Mouse (Mus musculus): ENCODE measurements at regions not wholly inside any gene's neighbourhood (a gene's known extent, or its start where the extent isn't known, plus 50 kb on each side); places are given as distances from the start of the nearest gene placed in this dataset.

DNA sequence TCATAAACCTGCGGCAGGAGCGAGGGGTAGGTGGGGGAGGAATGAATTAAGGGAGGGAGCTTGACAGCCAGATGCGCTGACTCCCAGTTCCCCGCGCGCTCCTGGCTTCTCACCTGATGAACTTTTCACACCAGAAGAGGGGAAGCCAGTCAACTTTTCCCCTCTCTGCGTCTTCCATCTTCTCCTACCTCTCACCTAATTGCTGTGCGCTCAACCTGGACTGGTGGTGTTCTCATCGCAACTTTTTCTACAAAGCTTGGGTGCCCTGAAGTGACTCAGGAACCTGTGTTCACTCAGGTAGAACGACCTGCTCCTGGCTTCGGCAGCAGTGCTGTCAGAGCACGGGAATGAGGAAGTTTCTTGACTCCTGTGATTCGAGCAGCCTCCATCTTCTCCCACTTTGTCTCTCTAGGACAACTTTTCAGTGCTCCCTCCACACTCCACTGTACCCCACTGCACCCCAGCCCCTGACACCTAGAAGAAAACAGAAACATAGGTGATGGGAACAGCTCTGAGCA lies 203.4 kb upstream of the Ntm start:
- no peak for DNase-seq (ENCODE audit: low spot score)
- intact Hi-C loops (cut with DNase I): no loop called here

DNA sequence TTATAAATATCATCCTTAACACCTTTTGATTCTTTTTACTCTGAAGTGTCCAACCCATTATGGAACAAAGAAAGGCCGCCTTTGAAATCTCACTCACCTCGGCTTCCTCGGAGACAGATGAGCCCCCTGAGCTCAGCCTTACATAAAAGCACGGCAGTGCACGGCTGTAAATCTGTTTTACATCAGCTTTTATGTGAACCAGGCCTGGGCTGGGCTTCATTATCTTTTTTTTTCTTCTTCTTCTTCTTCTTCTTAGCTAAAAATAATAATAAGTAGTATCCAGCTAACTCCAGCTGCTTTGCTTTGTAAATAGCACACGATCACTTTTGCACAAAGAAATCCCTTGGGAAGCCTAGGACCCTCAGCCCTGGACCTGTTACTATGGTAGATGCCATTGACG lies 204.3 kb upstream of the Ntm start:
- no peak for DNase-seq (ENCODE audit: low spot score)
- intact Hi-C loops (cut with DNase I): no loop called here

DNA sequence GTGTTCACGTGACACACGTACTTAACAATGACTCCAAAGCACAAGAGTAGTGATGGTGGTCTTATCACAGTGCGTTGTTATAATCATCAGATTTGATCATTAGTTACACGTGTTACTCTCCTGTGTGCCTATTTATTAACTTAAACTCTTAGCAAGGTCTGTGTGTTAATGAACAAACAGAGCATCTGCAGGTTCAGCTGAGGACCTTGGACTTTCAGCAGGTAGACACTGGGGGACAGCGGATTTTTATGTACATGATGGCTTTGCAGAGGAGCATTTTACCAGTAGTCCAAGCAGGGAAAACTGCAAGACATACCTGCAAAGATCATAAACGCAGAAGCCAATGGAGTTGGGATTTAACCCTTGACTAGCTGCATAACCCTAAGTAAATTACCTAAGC lies 211.7 kb upstream of the Ntm start:
- DNase-seq (ENCODE audit: low spot score): no peak
- intact Hi-C loops (cut with DNase I): no loop called here

DNA sequence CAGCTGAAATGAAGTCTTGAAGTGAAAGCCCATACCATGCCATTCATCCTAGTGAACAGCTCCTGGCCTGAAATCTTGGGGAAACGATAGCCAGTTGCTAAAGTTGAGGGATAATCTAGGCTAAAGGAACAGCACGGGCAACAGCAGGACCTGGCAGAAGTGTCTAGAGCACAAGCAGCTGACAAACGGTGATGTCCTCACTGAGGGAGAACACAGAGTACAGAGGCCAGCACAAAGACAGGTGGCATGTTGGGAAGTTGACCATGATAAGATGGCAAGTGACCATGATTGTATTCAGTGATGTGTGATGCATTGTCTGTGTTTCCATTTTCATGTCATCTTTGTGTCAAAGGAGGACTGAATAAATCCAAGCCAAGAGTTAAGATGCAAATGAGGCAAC lies 212.4 kb upstream of the Ntm start:
- no peak for DNase-seq (ENCODE audit: low spot score)
- intact Hi-C loops (cut with DNase I): no loop called here

DNA sequence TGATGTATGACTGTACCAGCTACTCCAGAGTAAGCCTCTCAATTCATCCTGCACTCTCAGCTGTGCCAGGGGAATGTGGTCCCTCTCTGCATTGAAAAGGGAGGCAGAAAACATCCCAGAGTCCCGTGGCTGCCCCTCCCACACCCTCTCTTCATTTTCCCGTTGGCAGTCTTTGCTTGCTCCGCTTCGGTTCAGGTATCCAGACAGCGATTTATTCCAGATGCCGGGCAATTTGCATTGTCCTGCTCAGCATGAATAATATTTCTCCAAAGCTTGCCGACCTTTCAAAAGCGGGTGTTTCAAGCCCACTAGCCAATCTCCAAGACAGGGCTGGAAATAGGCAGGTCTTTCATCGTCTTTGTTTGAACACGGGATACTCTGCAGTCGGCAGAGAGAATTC lies 220.5 kb upstream of the Ntm start:
- intact Hi-C loops (cut with DNase I): no loop called here
- no peak for DNase-seq (ENCODE audit: low spot score)

DNA sequence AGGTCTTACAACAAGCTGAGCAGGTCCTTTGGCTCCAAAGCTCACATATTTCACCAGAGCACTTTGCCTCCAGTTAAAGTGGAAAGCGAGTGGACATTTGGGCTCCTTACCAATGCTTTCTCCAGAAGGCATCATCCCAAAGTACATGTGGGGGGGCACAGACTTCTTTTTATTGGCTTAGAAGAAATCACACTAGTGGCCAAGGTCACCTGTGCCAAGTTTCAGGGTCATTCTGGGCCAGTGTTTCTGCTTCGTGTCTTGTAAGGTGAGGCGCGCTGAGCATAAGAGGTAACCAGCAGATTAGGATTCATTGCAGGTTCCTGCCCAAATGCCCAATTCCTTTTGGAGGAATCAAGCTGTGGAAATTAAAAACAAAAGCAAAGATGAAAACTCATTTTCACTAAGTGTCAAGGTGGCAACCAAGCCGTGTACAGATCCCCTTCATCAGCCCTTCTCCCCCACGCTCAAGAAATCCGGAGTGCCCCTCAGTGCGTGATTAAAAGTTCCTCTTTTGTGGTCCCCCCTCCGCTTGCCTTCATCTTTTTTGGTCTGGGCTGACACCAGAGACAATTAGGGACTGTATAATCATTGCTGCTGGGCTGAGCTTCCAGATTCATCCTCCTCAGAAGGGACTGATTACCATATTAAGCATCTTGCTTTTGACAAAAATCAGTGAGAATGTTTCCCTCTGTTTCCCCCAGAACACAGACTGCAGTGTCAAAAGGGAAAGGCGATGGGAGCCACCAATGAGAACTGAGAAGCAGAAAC lies 222.2 kb upstream of the Ntm start:
- intact Hi-C loops (cut with DNase I): no loop called here
- no peak for DNase-seq (ENCODE audit: low spot score)

DNA sequence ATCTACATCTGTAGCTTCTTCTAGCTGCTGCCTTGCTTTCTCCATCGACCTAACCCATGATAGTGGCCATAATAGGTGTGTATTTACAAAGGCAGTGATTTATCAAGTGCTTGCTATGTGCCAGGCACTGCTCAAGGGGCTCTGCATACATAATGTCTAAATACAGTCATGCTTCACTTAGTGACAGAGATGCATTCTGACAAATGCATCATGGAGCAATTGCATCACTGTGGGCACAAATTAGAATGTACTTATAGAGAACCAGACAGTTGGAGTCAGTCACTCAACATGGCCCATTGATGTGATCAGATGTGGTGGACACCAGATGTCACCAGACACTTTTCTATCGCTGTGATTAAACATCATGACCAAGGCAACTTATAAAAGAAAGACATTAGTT lies 223.3 kb upstream of the Ntm start:
- intact Hi-C loops (cut with DNase I): no loop called here
- no peak for DNase-seq (ENCODE audit: low spot score)

DNA sequence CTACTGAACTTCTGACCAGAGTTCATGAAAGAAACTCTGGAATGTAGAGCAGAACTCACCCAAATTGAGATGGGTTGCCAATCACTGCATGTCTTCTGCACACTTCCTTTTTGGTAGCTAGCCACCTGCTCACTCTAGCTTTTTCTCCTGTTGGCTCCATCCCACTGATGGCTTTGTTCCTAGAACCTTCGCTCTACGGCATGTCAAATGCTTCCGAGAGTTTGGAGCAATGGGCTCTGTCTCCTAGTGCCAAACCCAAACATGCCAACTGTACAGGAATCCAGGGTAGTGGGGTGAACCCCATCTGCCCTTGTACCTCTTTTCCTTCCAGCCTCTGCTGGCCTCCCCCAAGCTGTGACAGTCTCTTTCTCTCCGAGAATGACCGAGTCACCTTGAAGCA lies 227.1 kb upstream of the Ntm start:
- DNase-seq (ENCODE audit: low spot score): no peak
- intact Hi-C loops (cut with DNase I): no loop called here

DNA sequence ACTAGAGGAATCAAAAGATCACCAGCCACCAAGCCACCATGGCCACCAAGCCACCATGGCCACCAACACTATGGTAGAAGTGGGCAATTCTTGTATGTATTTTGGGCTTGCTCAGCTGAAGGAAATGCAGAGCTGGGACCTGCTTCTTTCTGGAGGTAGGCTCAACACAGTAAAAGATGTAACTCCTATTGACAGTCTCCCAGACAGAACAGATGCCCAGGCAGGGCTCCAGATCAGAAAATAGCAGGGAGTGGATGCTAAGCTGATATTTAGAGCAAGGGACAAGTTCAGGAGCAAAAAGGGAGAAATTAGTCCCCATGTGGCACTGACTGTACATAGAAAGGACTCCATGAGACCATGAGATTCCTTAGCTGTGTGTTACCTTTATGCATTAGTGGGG lies 228.2 kb upstream of the Ntm start:
- intact Hi-C loops (cut with DNase I): no loop called here
- DNase-seq (ENCODE audit: low spot score): no peak

DNA sequence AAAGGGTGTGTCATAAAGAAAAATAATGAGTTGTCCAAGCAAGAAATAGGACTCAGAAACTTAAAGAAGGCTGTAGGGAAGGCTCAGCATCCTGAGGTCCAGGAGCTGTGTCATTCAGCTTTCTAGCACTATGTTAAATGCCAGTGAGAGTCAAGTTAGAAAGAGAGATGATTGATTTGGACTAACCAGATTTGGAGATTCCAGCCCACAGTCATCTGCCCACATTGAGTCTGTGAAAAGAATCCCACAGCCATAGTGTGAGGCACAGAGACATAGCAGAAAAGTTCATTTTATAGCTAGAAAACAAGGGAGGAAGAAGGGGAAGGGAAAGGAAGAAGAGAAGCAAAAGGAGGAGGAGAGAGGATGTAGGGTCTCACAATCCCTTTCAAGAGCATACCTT lies 229.0 kb upstream of the Ntm start:
- intact Hi-C loops (cut with DNase I): no loop called here
- DNase-seq (ENCODE audit: low spot score): no peak

DNA sequence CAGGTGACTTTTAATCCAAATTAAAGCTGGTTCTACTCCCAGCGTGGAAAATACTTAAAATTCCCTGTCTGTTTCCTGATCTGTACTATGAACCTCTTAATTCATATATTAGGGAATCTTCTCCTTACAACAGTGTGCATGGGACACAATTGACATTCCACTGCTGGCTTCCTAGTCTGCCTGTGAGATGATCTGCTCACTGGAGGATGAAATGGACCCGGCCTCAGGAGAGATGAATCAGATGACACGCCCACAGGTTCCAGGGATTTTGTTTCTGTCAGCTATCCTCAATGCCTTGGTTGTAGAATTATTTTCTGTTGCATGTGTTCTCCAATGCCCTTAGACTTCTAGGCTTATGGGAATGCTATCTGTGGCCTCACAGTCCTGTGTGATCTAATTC lies 231.9 kb upstream of the Ntm start:
- intact Hi-C loops (cut with DNase I): no loop called here
- no peak for DNase-seq (ENCODE audit: low spot score)

DNA sequence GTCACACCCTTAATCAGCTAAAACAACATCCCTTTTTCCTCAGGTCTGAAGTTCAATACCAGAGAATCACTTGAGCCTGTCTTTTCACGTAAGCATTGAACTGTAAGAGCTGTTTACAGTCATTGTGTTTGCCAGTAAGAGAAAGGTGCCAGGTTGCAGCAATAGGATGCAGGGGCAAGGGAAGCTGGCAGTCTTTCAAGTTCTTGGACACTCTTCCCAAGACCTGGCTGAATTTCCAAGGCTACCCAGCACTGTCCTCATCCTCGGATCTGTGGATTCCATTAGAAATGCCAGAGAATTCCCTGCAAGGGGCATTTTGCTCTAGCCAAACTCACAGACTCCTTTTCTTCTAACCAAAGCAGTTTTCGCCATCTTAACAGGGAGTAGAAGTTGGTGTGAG lies 224.5 kb upstream of the Snx19 start:
- intact Hi-C loops (cut with DNase I): no loop called here
- DNase-seq (ENCODE audit: low spot score): no peak

DNA sequence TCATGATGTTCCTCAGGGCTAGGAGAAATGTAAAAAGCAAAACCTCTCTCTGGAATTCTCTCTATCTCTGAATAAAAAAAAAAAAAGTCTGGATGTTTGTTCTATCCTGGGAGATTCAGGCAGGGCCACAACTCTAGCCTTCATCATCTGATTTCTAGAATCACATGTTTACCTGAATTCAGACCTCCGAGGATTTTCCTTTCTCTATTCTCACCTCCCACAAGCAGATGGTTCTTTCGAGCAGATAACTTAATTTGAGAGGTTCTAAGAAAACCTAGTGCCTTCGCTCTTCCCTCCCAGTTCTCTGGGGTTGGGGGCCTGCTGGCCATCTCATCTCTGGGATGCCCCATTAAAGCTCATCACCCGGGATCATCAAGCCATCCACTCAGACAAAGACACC lies 219.3 kb upstream of the Snx19 start:
- DNase-seq (ENCODE audit: low spot score): no peak
- intact Hi-C loops (cut with DNase I): no loop called here

DNA sequence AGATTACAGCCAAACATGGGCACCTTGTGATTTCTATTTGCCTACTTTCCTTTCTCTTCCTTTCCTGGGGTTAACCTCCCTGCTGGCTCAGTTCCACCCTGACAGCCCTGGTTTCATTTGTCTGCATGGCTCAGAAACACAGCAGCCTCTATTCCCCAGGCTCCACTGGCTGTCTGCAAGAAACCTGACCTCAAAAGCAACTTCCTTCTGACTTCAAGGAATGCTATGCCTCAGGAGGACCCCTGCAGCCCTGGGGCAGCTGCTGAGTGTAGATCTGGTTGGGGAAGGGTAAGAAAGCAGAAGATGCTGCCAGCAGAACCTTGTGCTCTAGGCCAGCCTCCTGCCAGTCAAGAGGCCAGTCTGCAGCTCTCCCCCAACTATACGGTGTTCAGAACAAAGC lies 217.1 kb upstream of the Snx19 start:
- no peak for DNase-seq (ENCODE audit: low spot score)

DNA sequence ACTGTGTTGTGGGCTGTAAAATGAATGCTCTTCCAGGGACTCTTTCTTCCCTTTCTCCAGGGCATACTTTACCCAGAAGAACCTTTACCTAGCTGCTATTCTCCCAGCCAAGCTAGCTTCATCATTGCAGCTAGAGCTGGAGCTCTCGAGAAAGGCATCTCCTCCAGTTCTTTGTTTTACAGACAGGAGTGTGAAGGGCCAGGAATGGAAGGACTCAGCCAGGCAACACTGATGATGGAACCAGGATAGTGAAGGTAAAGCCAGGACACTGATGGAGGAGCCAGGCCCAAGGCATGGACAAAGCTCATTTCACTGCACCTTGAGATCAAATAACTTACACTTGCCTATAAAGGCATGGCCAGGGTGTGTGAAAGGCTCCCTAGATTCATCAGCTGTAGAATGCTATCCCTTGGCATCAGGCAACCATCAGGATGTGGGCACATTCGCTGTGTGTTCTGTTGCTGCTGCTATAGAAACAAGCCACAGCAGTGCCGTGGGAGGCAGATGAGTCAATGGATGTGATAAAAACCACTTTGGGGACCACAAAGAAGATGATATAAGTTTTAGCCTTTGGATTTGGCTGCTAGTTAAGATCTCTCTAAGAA lies 214.3 kb upstream of the Snx19 start:
- no peak for DNase-seq (ENCODE audit: low spot score)
- intact Hi-C loops (cut with DNase I): no loop called here

More for the DNA sequence above, 217.1 kb upstream of the Snx19 start:
- intact Hi-C loops (cut with DNase I): no loop called here

DNA sequence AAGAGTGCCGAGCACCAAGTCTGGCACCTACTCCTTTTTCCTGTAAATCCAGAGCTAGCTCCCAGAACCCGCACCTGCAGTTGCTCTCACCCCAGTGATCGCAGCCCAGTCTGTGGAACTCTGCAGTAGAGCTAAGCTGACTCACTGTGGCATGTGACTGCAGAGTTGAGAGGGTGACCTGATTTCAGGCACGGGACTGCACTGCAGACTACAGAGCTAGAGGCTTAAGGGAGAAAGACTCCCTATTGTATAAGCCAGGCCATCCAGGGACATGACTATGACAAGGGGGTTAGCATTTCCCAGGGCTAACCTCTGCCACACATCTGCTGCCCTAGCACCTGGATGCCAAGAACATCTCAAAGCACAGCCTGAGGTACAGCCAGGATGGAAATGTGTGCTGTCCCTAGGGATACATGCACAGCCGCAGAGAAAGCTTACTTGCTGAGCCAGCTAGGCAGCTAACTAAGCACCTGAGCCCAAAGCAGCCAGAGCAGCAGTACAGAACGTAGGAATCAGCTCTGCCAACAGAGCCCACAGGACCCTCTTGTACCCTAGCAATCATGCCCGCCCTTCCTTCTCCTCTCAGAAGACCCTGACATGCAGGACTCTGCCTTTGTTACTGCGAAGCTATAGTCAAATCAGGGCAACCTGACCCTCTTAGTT lies 192.3 kb upstream of the Snx19 start:
- intact Hi-C loops (cut with DNase I): no loop called here
- DNase-seq (ENCODE audit: low spot score): no peak

DNA sequence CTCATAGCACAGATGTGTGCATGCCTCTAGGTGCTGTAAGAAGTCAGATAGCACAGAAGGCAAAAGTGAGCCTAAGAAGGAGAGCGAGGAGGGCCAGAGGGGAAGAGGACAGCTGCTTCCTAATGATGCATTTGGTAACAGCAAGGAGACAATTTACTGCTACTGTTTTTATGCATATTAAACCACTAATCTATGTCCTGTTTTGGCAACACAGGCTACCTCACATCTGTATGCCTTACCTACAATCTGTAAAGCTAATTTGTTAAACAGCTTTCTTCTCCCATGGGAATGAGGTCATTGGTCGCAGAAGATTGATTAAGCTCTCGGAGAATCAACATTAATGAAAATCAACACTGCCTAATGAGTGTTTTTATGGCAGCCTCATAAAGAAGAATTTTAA lies 191.1 kb upstream of the Snx19 start:
- DNase-seq (ENCODE audit: low spot score): no peak
- intact Hi-C loops (cut with DNase I): no loop called here

DNA sequence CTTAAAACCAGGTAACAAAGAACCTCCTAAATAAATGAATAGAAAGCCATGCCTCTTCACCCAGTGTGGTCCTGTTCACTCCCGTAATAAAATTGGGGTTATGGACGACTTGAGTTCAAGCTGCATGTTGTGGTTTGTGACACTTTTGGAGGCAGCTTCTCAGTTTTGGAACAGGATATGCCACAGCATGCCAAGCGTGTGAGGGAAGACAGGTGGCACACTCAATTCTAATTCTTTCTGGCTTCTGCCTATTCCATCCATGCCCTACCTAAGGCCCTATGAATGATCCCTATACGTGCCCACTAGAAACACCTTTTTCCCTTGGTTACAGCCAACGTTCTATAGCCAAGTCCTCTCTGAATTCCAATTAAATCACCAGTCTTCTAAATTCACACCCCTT lies 184.8 kb upstream of the Snx19 start:
- intact Hi-C loops (cut with DNase I): no loop called here
- no peak for DNase-seq (ENCODE audit: low spot score)

DNA sequence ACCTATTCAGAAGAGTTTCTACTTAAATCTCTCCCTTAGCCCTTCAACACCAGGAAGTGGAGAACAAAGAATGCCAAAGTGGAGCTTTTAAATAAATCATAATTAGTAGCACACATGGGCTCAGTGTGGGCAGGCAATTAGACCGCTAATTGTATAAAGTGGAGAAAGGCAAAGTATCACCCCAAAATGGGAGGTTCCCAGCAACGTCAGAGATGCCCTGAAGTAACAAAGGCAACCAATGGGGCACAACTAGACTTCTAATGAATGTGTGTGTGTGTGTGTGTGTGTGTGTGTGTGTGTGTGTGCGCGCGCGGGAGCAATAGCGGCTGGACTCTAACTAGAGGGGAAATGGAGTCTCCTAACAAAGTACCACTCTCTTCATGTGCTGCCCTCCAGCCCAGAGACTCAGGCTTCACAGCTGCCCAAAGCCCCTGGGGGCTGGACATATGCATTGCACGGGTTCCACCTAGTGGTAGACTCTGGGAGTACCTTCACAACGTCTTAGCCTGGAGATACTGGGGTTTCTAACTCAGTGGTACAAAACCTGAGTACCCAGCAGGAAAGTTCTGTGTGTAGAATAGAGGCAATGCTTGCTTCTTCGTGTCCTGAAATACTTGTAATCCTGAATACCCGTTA lies 162.3 kb upstream of the Snx19 start:
- DNase-seq (ENCODE audit: low spot score): no peak
- intact Hi-C loops (cut with DNase I): loop anchor here (1.0 to 2.0 kb wide), 2 partner anchors 261 to 604 kb away; no protein-coding TSS in a partner anchor

DNA sequence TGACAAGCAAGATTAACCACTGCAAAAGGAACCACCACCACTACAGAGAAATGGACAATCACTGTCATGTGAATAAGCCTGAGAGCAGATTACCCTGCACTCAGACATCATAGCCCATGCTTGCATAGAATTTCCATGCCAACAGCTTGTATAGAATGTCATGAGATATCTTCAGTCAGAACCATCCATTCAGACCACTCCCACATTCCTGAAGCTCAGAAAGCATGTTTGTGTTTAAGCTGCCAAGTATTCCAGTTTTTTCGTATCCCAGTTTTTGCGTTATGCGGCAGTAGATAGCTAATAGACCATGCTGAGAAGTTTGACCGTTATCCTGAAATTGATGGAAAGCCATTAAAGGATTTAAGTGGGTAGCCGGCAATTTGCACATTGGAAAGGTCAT lies 155.8 kb upstream of the Snx19 start:
- intact Hi-C loops (cut with DNase I): no loop called here
- DNase-seq (ENCODE audit: low spot score): no peak

DNA sequence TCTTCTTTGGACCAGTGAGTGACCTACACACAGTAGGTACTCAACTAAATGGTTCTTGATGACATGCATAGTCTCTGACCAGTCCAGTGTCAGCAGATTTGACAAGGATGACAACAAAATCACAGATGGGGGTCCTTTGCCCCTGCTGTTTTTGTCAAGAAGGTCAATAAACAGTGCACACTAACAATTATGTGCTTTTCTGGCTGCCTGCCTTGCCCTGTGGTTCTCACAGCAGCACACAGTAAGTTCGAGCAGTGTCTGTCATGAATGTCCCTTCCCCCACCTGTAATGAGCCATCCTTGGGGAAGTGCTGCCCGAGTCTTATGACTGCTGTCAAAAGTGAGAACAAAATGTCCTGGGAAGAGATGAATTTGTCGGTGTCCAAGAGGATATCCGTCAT lies 153.1 kb upstream of the Snx19 start:
- intact Hi-C loops (cut with DNase I): no loop called here
- DNase-seq (ENCODE audit: low spot score): no peak

Measured in heart, postnatal 25 days (tissue).